Mouse (Mus musculus): ENCODE measurements around the gene Zar1. TPM values are rescaled to one million over a fixed set of nuclear protein-coding genes. Genes with fewer than 3 reads are reported as not detected.

The Zar1 gene
- polyA plus RNA-seq, 1 experiment from 2014 or later, result 0.53 TPM

- Histone ChIP-seq H3K4me3 (ENCODE audit: low read depth, low read length) (no peak overlapping the region), H3K4me2 (no peak overlapping the region), H3K9me3 (ENCODE audit: control insufficient read depth, low read length) (no peaks in the 10 kb centered on the region), H3K27me3 (replicated peaks; ENCODE audit: control insufficient read depth, insufficient read depth, low read length) (no peaks in the 10 kb centered on the region), H3K9ac (ENCODE audit: low read depth, low read length) (no peak overlapping the region), H3K27ac (ENCODE audit: low read depth, low read length) (no peak overlapping the region), H3K4me1 (replicated peaks; ENCODE audit: control insufficient read depth, insufficient read depth, low read length) (no peaks in the 10 kb centered on the region), H3K36me3 (ENCODE audit: control insufficient read depth, insufficient read depth, low read length) (no peaks in the 10 kb centered on the region)
- WGBS, result 95% methylated on average over 3 of the region's 3 CpGs
- ATAC-seq (replicated peaks; ENCODE audit: low FRiP score) (no peak), DNase-seq (ENCODE audit: low spot score) (no peak)
These were observed 29.8 kb downstream of the Zar1 start for GRCm38 (mm10) chr5:72551209-72551608.

- no peaks in the 10 kb centered on the region for H3K9me3 ChIP-seq (ENCODE audit: control insufficient read depth, low read length)
- no peak overlapping the region for H3K4me3 ChIP-seq (ENCODE audit: low read depth, low read length)
- no peaks in the 10 kb centered on the region for H3K27me3 ChIP-seq (replicated peaks; ENCODE audit: control insufficient read depth, insufficient read depth, low read length)
- no peak for DNase-seq (ENCODE audit: low spot score)
- WGBS, result 88% methylated on average over 3 of the region's 3 CpGs
- no peak for ATAC-seq (replicated peaks; ENCODE audit: low FRiP score)
- H3K9ac ChIP-seq (ENCODE audit: low read depth, low read length), result no peak overlapping the region
- H3K36me3 ChIP-seq (ENCODE audit: control insufficient read depth, insufficient read depth, low read length), result peaks cover 21% of the 10 kb centered on the region
- no peak overlapping the region for H3K4me2 ChIP-seq
- H3K4me1 ChIP-seq (replicated peaks; ENCODE audit: control insufficient read depth, insufficient read depth, low read length), result no peaks in the 10 kb centered on the region
- H3K27ac ChIP-seq (ENCODE audit: low read depth, low read length), result no peak overlapping the region
These were observed 52.2 kb downstream of the Zar1 start for GRCm38 (mm10) chr5:72528896-72529295.

Other genes with a start within 250 kb of the Zar1 start
- 2.7 and 3.1 TPM in 2 replicates for gene Corin, start 76.8 kb downstream of the Zar1 start, polyA plus RNA-seq (2014; fragmentation: Nextera tagmentation; extraction: Ambion mirVana)
- gene Nfxl1, start 21.6 kb downstream of the Zar1 start, polyA plus RNA-seq (2014; fragmentation: Nextera tagmentation; extraction: Ambion mirVana), result 14.7 and 15.4 TPM in 2 replicates
- gene Gm5868, start 6.3 kb upstream of the Zar1 start, polyA plus RNA-seq (2014; fragmentation: Nextera tagmentation; extraction: Ambion mirVana), result 0.80 and 0.90 TPM in 2 replicates
- gene Cnga1, start 63.0 kb upstream of the Zar1 start, polyA plus RNA-seq (2014; fragmentation: Nextera tagmentation; extraction: Ambion mirVana), result not detected in 2 replicates
- gene Nipal1, start 66.5 kb upstream of the Zar1 start, polyA plus RNA-seq (2014; fragmentation: Nextera tagmentation; extraction: Ambion mirVana), result 0.92 and 0.94 TPM in 2 replicates
- not detected in 2 replicates for gene Txk, start 171.5 kb upstream of the Zar1 start, polyA plus RNA-seq (2014; fragmentation: Nextera tagmentation; extraction: Ambion mirVana)

Measured in liver, embryonic 11.5 days (tissue).